Mouse (Mus musculus): ENCODE measurements around the gene Dgki. TPM values are rescaled to one million over a fixed set of nuclear protein-coding genes. Genes with fewer than 3 reads are reported as not detected.

Gene Dgki
- total and polyA plus RNA-seq, 2 experiments from 2014 or later: 0.11 to 0.33 TPM

GRCm38 (mm10) chr6:37004914-37005313, 295.1 kb downstream of the Dgki start:
- Histone ChIP-seq H3K4me1 (ENCODE audit: control insufficient read depth, insufficient read depth) (no peaks in the 10 kb centered on the region), H3K4me3 (ENCODE audit: low read depth, low read length) (no peak overlapping the region), H3K4me2 (ENCODE audit: low read depth, low read length) (no peak overlapping the region), H3K27me3 (ENCODE audit: control insufficient read depth, insufficient read depth, low read length) (no peaks in the 10 kb centered on the region), H3K9me3 (replicated peaks; ENCODE audit: control insufficient read depth, low read length) (no peaks in the 10 kb centered on the region), H3K9ac (replicated peaks; ENCODE audit: low read depth, low read length) (no peak overlapping the region), H3K27ac (ENCODE audit: low read depth) (no peak overlapping the region), H3K36me3 (replicated peaks; ENCODE audit: control insufficient read depth, insufficient read depth, low read length) (no peaks in the 10 kb centered on the region)
- 78% methylated on average over 3 of the region's 3 CpGs for WGBS
- ATAC-seq (ENCODE audit: insufficient read depth, low read depth) (no peak), DNase-seq (ENCODE audit: low spot score) (no peak)
- TF ChIP-seq EP300 (IDR thresholded peaks at IDR 0.05; ENCODE audit: low read depth): no peak
- no peak for TF ChIP-seq CTCF (IDR thresholded peaks at IDR 0.05; ENCODE audit: low read depth)

GRCm38 (mm10) chr6:37003235-37003634, 296.7 kb downstream of the Dgki start:
- H3K27me3 ChIP-seq (ENCODE audit: control insufficient read depth, insufficient read depth, low read length): no peaks in the 10 kb centered on the region
- no peaks in the 10 kb centered on the region for H3K4me1 ChIP-seq (ENCODE audit: control insufficient read depth, insufficient read depth)
- no peak overlapping the region for H3K9ac ChIP-seq (replicated peaks; ENCODE audit: low read depth, low read length)
- DNase-seq (ENCODE audit: low spot score): no peak
- no peak for ATAC-seq (ENCODE audit: insufficient read depth, low read depth)
- H3K9me3 ChIP-seq (replicated peaks; ENCODE audit: control insufficient read depth, low read length): no peaks in the 10 kb centered on the region
- 73% methylated on average over 5 of the region's 5 CpGs for WGBS
- H3K27ac ChIP-seq (ENCODE audit: low read depth): no peak overlapping the region
- no peak overlapping the region for H3K4me3 ChIP-seq (ENCODE audit: low read depth, low read length)
- no peak for TF ChIP-seq EP300 (IDR thresholded peaks at IDR 0.05; ENCODE audit: low read depth)
- H3K4me2 ChIP-seq (ENCODE audit: low read depth, low read length): no peak overlapping the region
- H3K36me3 ChIP-seq (replicated peaks; ENCODE audit: control insufficient read depth, insufficient read depth, low read length): no peaks in the 10 kb centered on the region

- no peaks in the 10 kb centered on the region for H3K4me1 ChIP-seq (ENCODE audit: control insufficient read depth, insufficient read depth)
- no peak for TF ChIP-seq CTCF (IDR thresholded peaks at IDR 0.05; ENCODE audit: low read depth)
- no peak for TF ChIP-seq EP300 (IDR thresholded peaks at IDR 0.05; ENCODE audit: low read depth)
- H3K4me3 ChIP-seq (ENCODE audit: low read depth, low read length): no peak overlapping the region
- no peak overlapping the region for H3K9ac ChIP-seq (replicated peaks; ENCODE audit: low read depth, low read length)
- H3K36me3 ChIP-seq (replicated peaks; ENCODE audit: control insufficient read depth, insufficient read depth, low read length): no peaks in the 10 kb centered on the region
- no peak for ATAC-seq (ENCODE audit: insufficient read depth, low read depth)
- WGBS: 85% methylated on average over 10 of the region's 10 CpGs
- no peaks in the 10 kb centered on the region for H3K9me3 ChIP-seq (replicated peaks; ENCODE audit: control insufficient read depth, low read length)
- no peak for DNase-seq (ENCODE audit: low spot score)
- H3K4me2 ChIP-seq (ENCODE audit: low read depth, low read length): no peak overlapping the region
- H3K27ac ChIP-seq (ENCODE audit: low read depth): no peak overlapping the region
- no peaks in the 10 kb centered on the region for H3K27me3 ChIP-seq (ENCODE audit: control insufficient read depth, insufficient read depth, low read length)
These were observed 301.0 kb downstream of the Dgki start for GRCm38 (mm10) chr6:36998942-36999341.

- Histone ChIP-seq H3K36me3 (replicated peaks; ENCODE audit: control insufficient read depth, insufficient read depth, low read length) (no peaks in the 10 kb centered on the region), H3K9me3 (replicated peaks; ENCODE audit: control insufficient read depth, low read length) (no peaks in the 10 kb centered on the region), H3K27me3 (ENCODE audit: control insufficient read depth, insufficient read depth, low read length) (no peaks in the 10 kb centered on the region), H3K27ac (ENCODE audit: low read depth) (no peak overlapping the region), H3K4me2 (ENCODE audit: low read depth, low read length) (no peak overlapping the region), H3K4me3 (ENCODE audit: low read depth, low read length) (no peak overlapping the region), H3K4me1 (ENCODE audit: control insufficient read depth, insufficient read depth) (no peaks in the 10 kb centered on the region), H3K9ac (replicated peaks; ENCODE audit: low read depth, low read length) (no peak overlapping the region)
- DNase-seq (ENCODE audit: low spot score) (no peak), ATAC-seq (ENCODE audit: insufficient read depth, low read depth) (no peak)
- TF ChIP-seq CTCF (IDR thresholded peaks at IDR 0.05; ENCODE audit: low read depth): no peak
- no peak for TF ChIP-seq EP300 (IDR thresholded peaks at IDR 0.05; ENCODE audit: low read depth)
- 86% methylated on average over 5 of the region's 5 CpGs for WGBS
These were observed 305.7 kb downstream of the Dgki start for GRCm38 (mm10) chr6:36994329-36994728.

DNA sequence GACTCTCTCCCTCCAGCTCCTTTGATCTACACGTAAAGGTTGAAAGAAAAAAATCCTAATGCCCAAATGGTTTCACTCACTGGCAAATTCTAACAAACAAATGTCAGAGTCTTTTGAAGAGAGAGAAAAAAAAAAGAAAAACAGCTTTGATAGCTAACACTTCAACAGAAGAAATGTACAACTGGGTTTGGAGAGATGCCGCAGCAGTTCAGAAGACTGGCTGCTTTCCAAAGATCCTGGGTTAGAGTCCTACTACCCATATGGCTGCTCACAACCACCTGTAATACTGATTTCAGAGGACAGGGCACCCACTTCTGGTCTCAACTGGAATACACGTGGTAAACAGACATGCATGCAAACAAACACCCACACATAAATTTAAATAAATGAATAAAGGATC, 309.8 kb downstream of the Dgki start:
- Histone ChIP-seq H3K4me1 (ENCODE audit: control insufficient read depth, insufficient read depth) (no peaks in the 10 kb centered on the region), H3K27ac (ENCODE audit: low read depth) (no peak overlapping the region), H3K4me3 (ENCODE audit: low read depth, low read length) (no peak overlapping the region), H3K36me3 (replicated peaks; ENCODE audit: control insufficient read depth, insufficient read depth, low read length) (no peaks in the 10 kb centered on the region), H3K4me2 (ENCODE audit: low read depth, low read length) (no peak overlapping the region), H3K9ac (replicated peaks; ENCODE audit: low read depth, low read length) (no peak overlapping the region), H3K9me3 (replicated peaks; ENCODE audit: control insufficient read depth, low read length) (no peaks in the 10 kb centered on the region), H3K27me3 (ENCODE audit: control insufficient read depth, insufficient read depth, low read length) (no peaks in the 10 kb centered on the region)
- DNase-seq (ENCODE audit: low spot score) (no peak), ATAC-seq (ENCODE audit: insufficient read depth, low read depth) (no peak)
- WGBS: 75% methylated on average over 3 of the region's 3 CpGs
- TF ChIP-seq EP300 (IDR thresholded peaks at IDR 0.05; ENCODE audit: low read depth) (no peak), CTCF (IDR thresholded peaks at IDR 0.05; ENCODE audit: low read depth) (no peak)

GRCm38 (mm10) chr6:36988800-36989199, 311.2 kb downstream of the Dgki start:
- Histone ChIP-seq H3K27me3 (ENCODE audit: control insufficient read depth, insufficient read depth, low read length) (no peaks in the 10 kb centered on the region), H3K27ac (ENCODE audit: low read depth) (no peak overlapping the region), H3K4me1 (ENCODE audit: control insufficient read depth, insufficient read depth) (no peaks in the 10 kb centered on the region), H3K9me3 (replicated peaks; ENCODE audit: control insufficient read depth, low read length) (no peaks in the 10 kb centered on the region), H3K4me2 (ENCODE audit: low read depth, low read length) (no peak overlapping the region), H3K9ac (replicated peaks; ENCODE audit: low read depth, low read length) (no peak overlapping the region), H3K36me3 (replicated peaks; ENCODE audit: control insufficient read depth, insufficient read depth, low read length) (no peaks in the 10 kb centered on the region), H3K4me3 (ENCODE audit: low read depth, low read length) (no peak overlapping the region)
- ATAC-seq (ENCODE audit: insufficient read depth, low read depth) (no peak), DNase-seq (ENCODE audit: low spot score) (no peak)
- 89% methylated on average over 3 of the region's 3 CpGs for WGBS
- no peak for TF ChIP-seq CTCF (IDR thresholded peaks at IDR 0.05; ENCODE audit: low read depth)
